Mouse (Mus musculus): ENCODE data around the gene Zfp526.
A peak's percentile ranks its signal among the peaks of the same experiment; 100 is the strongest.

- TF ChIP-seq CTCF (IDR thresholded peaks at IDR 0.05; ENCODE audit: low read depth): peak; percentile 89
- no peak; the same call in none of the 2 replicates for TF ChIP-seq EP300 (IDR thresholded peaks at IDR 0.05; ENCODE audit: low read depth)
These were observed 17.8 kb downstream of the Zfp526 start for GRCm38 (mm10) chr7:25238829-25239623.

Measured in liver, embryonic 14.5 days (tissue).